Comparison of ENCODE assay signal across 8 mouse cellular contexts in the genomic region with DNA sequence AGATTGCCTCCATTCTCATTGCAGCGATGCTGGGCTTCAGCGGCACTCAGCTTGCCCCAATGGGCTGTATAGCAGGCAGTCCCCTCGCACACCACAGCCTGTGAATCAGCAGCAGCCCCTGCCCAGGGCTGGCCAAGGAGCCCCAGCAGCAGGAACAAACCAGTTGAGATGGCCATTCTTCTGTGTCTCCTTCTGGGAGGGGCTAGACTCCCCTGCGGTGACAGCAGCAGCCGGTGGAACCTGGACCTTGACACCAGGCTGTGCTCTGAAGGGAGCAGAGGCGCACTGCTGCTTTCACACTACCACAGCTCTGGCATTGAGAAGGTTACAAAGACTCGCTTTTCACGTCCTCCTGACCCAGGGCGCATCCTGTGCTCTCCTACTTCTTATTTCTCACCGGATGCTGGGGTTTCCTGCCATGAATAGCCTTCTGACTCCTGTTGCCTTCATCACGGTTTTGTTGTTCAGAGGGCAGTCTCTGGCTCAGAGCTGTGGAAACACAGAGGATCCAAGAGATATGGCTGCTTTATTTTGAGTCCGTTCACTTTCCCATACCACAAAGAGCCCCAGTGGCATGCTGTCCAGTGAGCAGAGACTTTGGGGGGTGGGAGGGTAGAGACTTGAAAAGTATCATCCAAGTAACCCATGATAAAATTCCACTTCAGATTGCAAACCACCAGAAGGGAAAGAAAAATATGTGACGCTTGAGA. TPM values are rescaled to one million over a fixed set of nuclear protein-coding genes. Genes with fewer than 3 reads are reported as not detected.
DNase-seq lines count a peak whose midpoint lies in the region; ATAC-seq lines count a peak whose summit lies in the region.

A gene (minus strand): TSS at position 315 of the 710 bp plus-strand sequence.

- H3K4me3 ChIP-seq in intestine, embryonic 15.5 days (replicated peaks), result peak within 1 kb of the TSS; percentile 19
- H3K4me3 ChIP-seq in liver, embryonic 16.5 days (ENCODE audit: low read depth, low read length), result peak within 1 kb of the TSS; percentile 38
- H3K4me3 ChIP-seq in neural tube, embryonic 12.5 days, result 0 out of 2 replicates have a peak within 1 kb of the TSS, but pooled peaks have one; percentile 1

- peak within 1 kb of the TSS; percentile 62; the same call in 1 of the 2 replicates for H3K27ac ChIP-seq in intestine, embryonic 15.5 days
- H3K27ac ChIP-seq in liver, embryonic 16.5 days (ENCODE audit: low read length), result peak within 1 kb of the TSS; percentile 48; the same call in 1 of the 2 replicates
- H3K27ac ChIP-seq in neural tube, embryonic 12.5 days, result no peak within 1 kb of the TSS

- 45% methylated on average over 13 of the region's 13 CpGs for WGBS in intestine, embryonic 15.5 days
- WGBS in liver, embryonic 16.5 days (ENCODE audit: insufficient replicate concordance), result 10% methylated on average over 13 of the region's 13 CpGs
- WGBS in neural tube, embryonic 12.5 days, result 61% methylated on average over 13 of the region's 13 CpGs

- ATAC-seq in intestine, embryonic 15.5 days, result peak; percentile 83
- peak; percentile 73 for ATAC-seq in liver, embryonic 16.5 days (ENCODE audit: low read depth)
- ATAC-seq in neural tube, embryonic 12.5 days (ENCODE audit: low FRiP score, low read depth), result 0 out of 2 replicates have a peak, but pooled peaks have one; percentile 41

- no peaks in the 10 kb centered on the region for H3K36me3 ChIP-seq in intestine, embryonic 15.5 days
- no peaks in the 10 kb centered on the region for H3K36me3 ChIP-seq in liver, embryonic 16.5 days (ENCODE audit: control insufficient read depth, insufficient read depth)
- H3K36me3 ChIP-seq in neural tube, embryonic 12.5 days, result no peaks in the 10 kb centered on the region

- no peak within 1 kb of the TSS; the same call in 1 of the 2 replicates for H3K4me2 ChIP-seq in intestine, embryonic 15.5 days (replicated peaks)
- H3K4me2 ChIP-seq in liver, embryonic 16.5 days (ENCODE audit: low read depth, low read length), result peak within 1 kb of the TSS; percentile 10
- no peak within 1 kb of the TSS for H3K4me2 ChIP-seq in neural tube, embryonic 12.5 days (replicated peaks)

- H3K4me1 ChIP-seq in intestine, embryonic 15.5 days (replicated peaks), result no peaks in the 10 kb centered on the region
- H3K4me1 ChIP-seq in liver, embryonic 16.5 days (ENCODE audit: control insufficient read depth, low read depth, low read length), result no peaks in the 10 kb centered on the region
- H3K4me1 ChIP-seq in neural tube, embryonic 12.5 days, result no peaks in the 10 kb centered on the region

- no peak within 1 kb of the TSS for H3K9ac ChIP-seq in intestine, embryonic 15.5 days
- H3K9ac ChIP-seq in liver, embryonic 16.5 days (ENCODE audit: low read depth, low read length), result no peak within 1 kb of the TSS
- no peak within 1 kb of the TSS for H3K9ac ChIP-seq in neural tube, embryonic 12.5 days

- H3K9me3 ChIP-seq in intestine, embryonic 15.5 days, result no peaks in the 10 kb centered on the region
- H3K9me3 ChIP-seq in liver, embryonic 16.5 days (replicated peaks; ENCODE audit: control insufficient read depth, low read length), result no peaks in the 10 kb centered on the region
- no peaks in the 10 kb centered on the region for H3K9me3 ChIP-seq in neural tube, embryonic 12.5 days

- no peaks in the 10 kb centered on the region for H3K27me3 ChIP-seq in intestine, embryonic 15.5 days (replicated peaks)
- no peaks in the 10 kb centered on the region for H3K27me3 ChIP-seq in liver, embryonic 16.5 days (ENCODE audit: control insufficient read depth, insufficient read depth, low read depth, low read length)
- H3K27me3 ChIP-seq in neural tube, embryonic 12.5 days (replicated peaks), result no peaks in the 10 kb centered on the region

- peak; percentile 20 to 30 for DNase-seq in spleen, adult 18-20 months
- no peak for DNase-seq in spleen, adult 12 weeks (ENCODE audit: low spot score)
- peak in 1 of 2 experiments; percentile 13 for DNase-seq in gastrocnemius, postnatal 4 days (ENCODE audit: low spot score in 2 of 2)
- no peak for DNase-seq in cerebellum, adult 8-10 months
- no peak for DNase-seq in Muller cell, postnatal 12 days (ENCODE audit: inconsistent ontology term)

RNA-seq across cellular contexts. Expression of the gene that starts here (rescaled TPM):
- total RNA-seq in gastrocnemius, postnatal 4 days (2021), result 100 to 1,000 TPM; 101 to 104 TPM
- polyA plus RNA-seq in intestine, embryonic 15.5 days (2015; fragmentation: Nextera tagmentation; extraction: Ambion mirVana), result 9.5 and 10.3 TPM in 2 replicates
- polyA plus RNA-seq in liver, embryonic 16.5 days (2015; fragmentation: Nextera tagmentation; extraction: Ambion mirVana), result 2.5 and 2.6 TPM in 2 replicates
- polyA plus RNA-seq in neural tube, embryonic 12.5 days (2016; fragmentation: Nextera tagmentation; extraction: Ambion mirVana), result 7.3 and 8.0 TPM in 2 replicates

Comparison
In these comparisons a context has a peak if more than half of its experiments do, and no peak if none do; other contexts are left out.
1. DNase-seq: peak in spleen, adult 18-20 months (2 of 2); none in spleen, adult 12 weeks (single experiment), cerebellum, adult 8-10 months (single experiment) and Muller cell, postnatal 12 days (single experiment).
2. Peak in every context shown above with its lines, with median percentiles within 50 percentile points of each other: ATAC-seq and H3K4me3 ChIP-seq.